Mouse (Mus musculus) urinary bladder, postnatal 4 days (tissue): ENCODE data around the gene Gcdh.
"Not testable (repeated sequence)": the region's sequence is repeated elsewhere in the genome, so short reads cannot be mapped to it uniquely, and the experiment has no call there.

Source experiments
- DNase-seq, 2 experiments: peaks; one replicate each; pipeline ENCODE4 v3.0.0; 2021 to 2022; ENCODE audit warnings: low spot score in 2 of 2

The Gcdh gene

DNA sequence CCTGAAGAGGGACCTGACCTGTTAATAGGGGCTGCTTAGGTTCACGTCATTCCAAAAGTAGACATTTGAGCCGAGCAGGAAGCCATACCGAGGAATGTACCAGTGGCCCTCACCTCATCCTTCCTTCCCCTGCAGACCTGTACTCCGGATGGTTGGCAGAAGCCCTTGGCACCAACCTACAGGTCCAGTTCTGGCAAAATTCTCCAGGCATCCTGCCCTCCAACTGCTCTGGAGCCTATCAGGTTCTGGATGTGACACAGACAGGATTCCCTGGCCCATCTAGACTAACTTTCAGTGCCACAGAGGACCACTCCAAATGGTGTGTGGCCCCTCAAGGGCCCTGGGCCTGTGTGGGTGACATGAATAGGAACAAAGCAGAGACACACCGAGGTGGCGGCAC is 16.8 kb upstream of the Gcdh start:
- no peak for DNase-seq

DNA sequence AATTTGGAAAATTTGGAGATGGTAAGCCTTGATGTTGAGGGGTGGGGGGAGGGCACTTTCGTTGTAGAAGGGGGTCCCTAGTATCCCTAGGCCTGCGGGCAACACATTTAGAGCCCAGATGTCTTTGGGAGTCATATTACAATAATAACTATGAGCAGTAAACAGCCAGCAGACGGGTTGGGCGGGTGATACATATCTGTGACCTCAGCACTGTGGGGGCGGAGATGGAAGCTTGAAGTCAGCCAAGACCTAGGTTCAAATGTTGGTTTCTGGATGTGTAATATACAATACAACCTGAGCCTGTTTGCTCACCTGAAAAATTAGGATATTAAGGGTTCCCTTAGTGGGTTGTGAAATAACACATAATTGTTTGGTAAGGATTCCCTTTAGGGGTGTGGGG is 16.2 kb upstream of the Gcdh start:
- no peak for DNase-seq

DNA sequence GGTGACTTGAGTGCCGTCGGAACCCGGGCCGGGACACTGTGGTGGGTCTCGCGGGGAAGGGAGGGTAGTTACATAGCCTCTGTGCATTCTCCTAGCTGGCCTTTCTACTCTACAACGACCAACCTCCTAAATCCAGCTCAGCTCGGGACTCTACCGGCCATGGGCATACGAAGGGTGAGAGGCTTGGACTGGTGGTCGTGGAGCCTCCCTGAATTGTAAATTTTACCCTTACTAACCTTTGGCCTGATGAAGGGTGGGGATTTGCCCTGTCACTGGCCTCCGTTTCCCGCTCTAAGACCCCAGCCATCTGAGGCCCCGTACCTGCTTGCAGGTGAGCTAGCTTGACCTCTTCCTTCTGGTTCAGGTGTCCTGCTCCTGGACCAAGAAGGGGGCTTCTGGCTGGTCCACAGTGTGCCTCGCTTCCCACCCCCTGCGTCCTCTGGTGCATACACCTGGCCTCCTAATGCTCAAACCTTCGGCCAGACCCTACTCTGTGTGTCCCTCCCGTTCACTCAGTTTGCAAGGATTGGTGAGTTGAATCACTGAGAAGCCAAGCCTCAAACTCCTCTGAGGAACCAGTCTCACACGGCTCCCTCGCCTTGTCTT is 15.5 kb upstream of the Gcdh start:
- no peak for DNase-seq

DNA sequence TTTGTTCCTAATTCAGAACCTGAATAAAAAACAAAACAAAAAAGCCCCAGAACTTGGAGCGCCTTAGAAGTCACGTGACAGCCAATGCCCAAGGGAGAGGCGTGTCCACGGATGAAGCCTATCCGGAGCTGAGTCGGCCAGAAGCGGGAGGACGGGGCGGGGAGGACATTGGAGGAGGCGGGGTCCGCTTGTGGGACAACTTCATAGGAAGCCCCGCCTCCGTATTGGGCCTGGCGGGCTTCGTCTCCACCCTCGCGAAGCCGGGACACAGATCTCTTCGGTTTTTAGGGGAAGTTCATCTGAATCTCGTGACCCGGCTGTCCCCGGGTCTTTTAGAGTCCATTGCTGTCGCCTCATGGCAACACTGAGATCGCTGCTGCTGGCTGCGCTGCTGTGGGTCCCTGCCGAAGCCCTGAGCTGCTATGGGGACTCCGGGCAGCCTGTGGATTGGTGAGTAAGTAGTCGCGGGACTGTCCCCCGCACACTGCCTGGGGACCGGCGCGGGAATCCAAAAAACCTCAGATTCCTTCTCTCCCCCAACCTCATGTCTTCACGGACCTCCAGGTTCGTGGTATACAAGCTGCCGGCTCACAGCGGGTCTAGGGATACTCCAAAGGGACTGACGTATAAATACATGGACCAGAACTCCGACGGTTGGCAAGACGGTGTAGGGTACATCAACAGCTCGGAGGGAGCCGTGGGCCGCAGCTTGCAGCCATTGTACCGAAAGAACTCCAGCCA is 14.9 kb upstream of the Gcdh start, which contains the start of gene Dnase2a:
Gene Dnase2a, plus strand, starts transcription at position 140 of the 741 bp plus-strand sequence.
- peak; percentile 93 to 96 for DNase-seq

DNA sequence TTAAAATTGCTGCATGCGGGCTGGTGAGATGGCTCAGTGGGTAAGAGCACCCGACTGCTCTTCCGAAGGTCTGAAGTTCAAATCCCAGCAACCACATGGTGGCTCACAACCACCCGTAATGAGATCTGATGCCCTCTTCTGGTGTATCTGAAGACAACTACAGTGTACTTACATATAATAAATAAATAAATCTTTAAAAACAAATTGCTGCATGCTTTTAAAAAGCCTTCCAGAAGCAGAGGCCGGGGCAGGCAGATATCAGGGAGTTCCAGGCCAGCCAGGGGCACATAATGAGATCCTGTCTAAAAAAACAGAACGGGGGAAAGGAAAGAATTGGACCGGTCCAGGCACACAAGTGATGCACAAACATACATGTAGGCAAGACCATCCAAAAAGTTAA is 14.3 kb upstream of the Gcdh start:
- DNase-seq = not testable (repeated sequence)

DNA sequence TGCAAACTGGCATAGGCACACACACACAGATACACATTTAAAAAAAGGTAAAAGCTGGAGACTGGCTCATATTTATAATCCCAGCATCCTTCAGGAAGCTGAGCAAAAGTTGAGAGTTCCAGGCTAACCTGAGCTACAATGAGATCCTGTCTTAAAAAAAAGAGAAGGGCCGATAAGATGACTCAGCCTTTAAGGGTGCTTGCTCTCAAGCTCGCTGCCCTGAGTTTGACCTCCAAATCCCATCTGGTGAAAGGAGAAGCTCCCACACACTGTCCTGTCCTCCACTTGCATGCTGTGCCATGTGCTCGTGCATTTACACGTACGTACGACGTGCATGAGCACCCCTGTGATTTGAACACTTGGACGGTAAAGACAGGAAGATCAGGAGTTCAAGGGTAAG is 13.8 kb upstream of the Gcdh start:
- no peak for DNase-seq

DNA sequence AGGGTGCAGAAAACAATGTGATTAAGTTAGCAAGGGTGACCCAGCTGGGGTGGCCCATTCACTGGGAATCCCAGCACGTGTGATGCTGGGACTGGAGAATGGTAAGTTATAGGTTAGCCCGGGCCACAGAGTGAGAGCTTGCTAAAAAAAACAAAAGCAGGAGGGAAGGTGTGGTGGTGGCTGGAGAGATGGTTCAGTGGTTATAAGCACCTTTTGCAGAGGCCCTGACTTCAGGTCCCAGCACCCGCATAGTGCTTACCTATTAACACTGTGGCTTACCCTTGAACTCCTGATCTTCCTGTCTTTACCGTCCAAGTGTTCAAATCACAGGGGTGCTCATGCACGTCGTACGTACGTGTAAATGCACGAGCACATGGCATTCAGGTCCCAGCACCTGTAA is 13.3 kb upstream of the Gcdh start:
- DNase-seq = no peak

DNA sequence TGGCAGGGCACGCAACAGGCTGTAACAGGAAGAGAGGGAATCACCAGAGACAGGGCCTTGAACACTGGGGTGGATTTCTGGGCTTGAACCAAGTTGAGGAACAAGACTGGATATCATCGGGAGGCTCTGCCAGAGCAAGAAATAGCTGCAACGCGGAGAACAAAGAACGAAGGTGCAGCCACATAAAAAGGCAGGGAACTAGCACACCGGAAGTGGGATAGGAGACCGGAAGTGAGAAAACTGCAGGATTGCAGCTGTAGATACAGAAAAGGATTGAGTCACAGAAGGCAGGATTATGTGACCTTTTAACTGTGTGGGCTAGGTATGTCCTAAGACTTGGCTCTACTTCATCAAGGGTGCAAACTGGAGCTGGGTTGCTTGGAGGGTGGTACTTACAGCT is 10.6 kb upstream of the Gcdh start:
- DNase-seq = no peak

DNA sequence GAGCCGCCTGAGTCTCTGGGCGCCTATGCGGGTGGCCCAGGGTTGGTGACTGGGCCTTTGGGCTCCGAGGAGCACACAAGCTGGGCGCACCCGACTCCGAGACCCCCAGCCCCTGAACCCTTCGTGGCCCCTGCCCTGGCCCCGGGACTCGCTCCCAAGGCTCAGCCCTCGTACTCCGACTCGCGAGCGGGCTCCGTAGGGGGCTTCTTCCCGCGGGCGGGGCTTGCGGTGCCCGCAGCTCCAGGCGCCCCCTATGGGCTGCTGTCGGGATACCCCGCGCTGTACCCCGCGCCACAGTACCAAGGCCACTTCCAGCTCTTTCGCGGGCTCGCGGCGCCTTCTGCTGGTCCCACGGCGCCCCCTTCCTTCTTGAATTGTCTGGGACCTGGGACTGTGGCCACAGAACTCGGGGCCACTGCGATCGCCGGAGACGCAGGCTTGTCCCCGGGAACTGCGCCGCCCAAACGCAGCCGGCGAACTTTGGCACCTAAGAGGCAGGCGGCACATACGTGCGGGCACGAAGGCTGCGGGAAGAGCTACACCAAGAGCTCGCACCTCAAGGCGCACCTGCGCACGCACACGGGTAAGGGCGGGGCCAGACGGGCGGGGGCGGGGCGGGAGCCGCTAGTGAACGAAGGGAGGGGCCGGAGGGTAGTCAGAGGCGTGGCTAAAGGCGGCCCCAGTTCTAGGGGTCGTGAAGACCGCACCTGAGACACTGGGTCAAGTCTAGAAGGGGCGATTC is 9.4 kb upstream of the Gcdh start:
- DNase-seq = peak; percentile 87 to 92

DNA sequence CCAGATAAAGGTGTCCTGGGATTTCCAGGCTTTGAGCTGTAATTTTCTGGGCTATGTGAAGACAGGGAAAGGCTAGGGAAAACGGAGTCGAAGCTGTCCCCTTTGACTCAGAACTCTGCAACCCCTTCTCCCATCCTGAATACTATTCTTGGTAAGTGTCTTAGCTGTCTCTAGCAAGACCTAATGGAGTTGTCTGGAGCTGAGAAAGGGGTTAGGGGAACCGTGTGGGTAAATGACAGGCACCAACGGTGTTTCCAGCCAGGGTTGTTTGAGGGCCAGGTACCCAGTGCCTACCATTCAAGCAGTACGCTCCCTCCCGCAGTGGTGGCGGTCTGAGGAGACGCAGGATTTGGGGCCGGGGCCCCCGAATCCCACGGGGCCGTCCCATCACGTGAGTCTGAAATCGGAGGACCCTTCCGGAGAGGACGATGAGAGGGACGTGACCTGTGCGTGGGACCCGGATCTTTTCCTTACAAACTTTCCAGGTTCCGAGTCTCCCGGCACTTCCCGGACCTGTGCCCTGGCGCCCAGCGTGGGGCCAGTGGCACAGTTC is 8.7 kb upstream of the Gcdh start:
- DNase-seq = no peak

DNA sequence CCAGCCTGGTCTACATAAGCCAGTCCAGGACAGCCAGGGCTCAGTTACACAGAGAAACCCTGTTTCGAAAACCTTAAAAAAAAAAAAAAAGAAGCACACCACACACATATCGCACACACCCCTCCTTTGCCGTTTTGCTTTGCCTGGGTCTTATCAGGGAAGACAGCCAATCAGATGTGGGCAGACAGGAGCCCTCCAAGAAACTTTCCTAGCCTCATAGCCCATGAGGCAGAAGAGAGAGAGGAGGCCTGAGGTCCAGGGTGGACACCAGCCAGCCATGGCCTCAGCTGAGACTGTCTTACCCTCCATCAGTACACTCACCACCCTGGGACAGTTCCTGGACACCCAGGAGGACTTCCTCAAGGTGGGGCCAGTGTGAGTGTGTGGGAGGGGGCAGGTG is 8.0 kb upstream of the Gcdh start, which contains the start of gene Klf1:
Gene Klf1, plus strand, starts transcription at position 177 of the 400 bp plus-strand sequence.
- no peak for DNase-seq

DNA sequence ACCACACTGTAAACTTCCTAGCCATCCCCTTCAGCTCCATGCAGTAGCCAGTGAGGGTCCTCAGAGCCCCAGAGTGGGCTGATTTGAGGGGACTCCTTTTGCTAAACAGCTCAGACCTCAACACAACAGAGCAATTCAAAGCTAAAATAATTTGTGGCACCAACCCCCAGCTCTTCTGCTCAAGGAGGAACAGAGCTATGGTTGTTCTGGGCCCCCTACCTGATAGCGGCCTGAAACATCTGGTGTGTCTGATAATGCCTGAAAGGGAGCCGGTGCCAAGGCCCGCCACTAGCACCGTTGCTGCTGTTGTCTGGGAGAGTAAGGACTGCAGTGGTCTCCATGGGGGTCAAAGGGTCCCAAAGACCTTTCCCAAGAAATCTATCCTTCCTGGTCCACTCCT is 7.3 kb upstream of the Gcdh start:
- no peak for DNase-seq

DNA sequence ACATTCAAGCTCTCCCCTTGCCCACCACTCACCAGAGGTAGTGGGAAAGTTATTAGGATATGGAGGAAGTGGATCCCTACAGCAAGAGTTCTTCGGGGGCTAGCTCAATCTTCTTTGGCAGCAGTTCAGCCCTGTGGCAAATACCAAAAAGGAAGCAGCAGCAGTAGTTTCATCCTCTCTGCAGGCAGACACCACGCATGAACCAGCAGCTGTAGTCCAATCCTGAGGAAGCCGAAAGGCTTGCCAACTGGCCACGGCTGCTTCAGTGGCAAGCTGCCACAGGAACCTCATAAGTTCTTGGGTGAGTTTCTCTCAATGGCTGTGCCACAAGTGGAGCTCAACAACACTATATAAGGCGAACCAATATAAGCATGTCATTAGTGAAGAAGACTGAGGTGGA is 2.2 kb upstream of the Gcdh start:
- DNase-seq = no peak

DNA sequence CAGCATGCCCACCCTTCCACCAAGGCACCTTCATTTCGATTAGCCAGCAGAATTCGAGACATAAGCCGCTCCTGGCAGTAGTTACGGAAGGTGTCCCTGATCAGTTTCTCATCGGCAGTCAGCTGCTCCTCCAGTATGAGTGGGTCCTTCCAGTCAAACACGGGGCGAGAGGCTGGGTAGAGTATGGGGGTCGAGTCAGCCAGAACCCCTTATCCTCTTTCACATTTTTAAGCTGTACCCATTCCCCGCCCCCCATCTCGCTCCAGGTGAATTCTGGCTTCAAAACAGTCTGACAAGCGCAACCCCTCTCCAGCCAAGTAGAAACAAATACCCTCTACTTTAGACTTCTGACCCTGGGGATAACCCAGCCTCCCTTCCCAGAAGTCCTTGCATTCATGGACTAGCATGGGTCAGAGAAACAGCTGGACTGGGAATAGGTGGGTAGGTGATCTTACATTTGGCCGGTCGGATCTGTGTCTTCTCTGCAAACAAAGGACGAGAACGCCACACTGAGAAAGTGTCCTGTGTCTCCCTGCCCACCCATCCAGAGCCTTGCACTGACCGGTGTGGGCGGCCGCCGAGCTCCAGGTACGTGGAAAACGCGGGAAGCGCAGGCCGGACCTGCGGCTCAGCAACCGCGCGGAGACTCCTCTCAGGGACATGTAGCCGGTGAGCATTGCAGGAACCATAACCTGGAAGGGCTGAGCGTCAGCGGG is 570 bp downstream of the Gcdh start:
- no peak for DNase-seq

DNA sequence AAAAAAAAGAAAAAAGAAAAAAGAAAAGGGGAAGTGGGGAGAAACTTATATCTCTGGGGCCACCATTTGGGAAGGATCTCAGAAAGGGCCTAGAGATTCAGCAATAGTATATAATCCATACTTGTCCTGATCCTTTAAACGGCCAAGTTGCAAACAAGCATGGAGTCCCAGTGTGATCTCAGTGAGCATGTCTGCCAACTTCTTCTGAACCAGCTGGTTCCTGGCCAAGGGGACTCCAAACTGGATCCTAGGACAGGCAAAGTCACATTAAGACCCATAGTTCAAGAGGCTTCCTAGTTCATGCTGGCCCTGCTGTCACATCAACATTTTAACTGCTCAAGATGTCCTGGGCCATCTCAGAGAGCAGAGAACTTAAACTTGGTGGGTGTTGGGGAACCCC is 4.6 kb downstream of the Gcdh start:
- no peak for DNase-seq

DNA sequence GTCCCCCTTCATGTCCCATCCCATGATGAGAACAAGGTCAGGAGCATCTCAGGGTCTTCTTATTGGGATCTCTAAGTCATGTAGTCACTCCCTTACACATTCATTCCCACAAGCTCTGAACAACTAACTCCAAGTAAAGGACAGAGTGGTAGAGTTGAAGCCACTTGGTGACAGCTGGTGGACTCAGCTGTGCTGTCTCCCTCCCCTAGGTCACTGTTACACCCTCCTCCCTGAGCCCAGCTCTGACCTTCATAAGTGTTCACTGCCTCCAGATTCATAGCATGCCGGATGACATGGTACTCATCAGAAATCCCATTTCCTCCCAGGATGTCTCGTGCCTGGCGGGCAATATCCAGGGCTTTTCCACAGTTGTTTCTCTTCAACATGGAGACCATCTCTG is 5.4 kb downstream of the Gcdh start:
- DNase-seq = no peak

DNA sequence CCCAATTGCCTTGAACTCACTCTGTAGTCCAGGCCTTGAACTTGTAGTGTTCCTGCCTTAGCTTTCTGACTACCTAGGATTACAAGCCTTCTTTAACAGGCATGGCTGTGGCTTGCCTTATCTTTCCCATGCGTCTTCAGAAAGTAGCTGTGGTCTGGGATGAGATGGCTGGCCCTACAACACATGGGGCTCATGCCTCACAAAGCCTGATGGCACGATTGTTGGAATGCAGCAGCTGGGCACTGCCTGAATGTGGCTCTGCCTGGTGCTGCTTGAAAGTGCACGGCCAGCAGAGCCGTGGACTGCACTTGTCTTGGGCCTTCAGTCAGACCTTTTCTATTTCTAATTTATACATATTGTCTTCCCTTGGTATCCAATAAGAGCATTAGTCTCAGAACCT is 9.0 kb downstream of the Gcdh start:
- DNase-seq = no peak

DNA sequence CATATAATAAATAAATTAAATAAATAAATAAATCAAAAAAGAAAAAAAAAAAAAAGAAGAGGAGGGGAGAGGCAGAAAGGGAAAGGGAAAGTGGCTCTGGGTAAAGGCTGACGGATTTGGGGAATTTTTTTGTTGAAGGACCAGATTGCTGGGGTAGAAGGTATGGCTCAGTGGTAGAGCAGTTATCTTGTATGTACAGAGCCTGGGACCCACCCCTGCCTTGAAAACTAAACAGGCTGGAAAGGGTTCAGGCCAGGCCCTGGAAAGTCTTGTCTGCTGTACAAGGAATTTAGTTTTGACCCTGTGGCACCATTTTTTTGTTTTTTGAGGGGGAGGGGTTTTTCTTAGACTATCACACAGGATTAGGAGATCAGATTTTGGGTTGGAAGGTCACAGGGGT is 14.8 kb downstream of the Gcdh start:
- DNase-seq = no peak

DNA sequence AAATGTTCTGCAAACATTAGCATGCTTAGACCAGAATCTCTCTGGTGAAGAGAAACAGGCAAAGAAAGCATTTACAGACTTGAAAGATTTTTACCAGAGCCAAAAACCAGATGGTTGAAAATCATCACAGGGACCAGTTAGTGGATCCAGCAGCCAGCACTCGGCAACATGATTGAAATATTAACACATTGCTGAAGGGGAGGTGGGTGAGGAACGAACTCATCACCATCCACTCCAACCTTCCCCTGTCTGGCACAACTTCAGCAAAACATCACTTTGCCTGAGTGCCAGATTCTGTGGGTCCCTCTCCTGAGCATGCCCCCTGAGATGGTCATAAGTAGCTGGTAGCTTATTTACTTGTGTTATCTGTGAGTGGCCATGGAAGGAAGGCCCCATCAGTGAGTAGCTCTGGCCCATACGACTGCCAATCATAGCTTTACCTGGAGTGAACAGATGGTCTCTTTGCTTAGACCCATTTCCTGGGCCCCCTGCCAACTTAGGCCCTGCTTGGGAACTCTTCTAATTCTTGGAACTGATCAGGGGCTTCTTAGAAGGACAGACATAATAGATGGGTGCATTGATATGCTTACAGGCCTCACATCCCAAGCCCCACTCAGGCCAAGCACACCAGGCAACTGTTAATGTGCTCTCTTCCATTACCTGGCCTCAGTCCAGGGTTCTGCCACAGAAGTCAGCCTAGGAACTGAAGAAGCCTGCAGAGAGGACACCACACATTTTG is 16.3 kb downstream of the Gcdh start:
- no peak for DNase-seq

DNA sequence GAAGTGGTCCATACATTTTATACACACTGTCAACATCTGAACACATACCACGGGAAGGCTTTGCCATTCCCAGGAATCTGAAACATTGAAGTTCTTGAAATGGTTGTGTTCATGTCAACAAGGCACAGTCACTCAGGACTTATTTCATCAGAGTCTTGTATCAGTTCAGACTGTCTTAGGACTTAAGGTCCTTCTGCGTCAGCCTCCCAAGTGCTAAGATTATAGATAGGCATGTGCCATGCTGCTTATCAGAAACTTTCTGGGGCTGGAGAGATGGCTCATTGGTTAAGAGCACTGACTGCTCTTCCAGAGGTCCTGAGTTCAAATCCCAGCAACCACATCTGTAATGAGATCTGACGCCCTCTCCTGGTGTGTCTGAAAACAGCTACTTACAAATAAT is 19.4 kb downstream of the Gcdh start:
- DNase-seq = no peak

DNA sequence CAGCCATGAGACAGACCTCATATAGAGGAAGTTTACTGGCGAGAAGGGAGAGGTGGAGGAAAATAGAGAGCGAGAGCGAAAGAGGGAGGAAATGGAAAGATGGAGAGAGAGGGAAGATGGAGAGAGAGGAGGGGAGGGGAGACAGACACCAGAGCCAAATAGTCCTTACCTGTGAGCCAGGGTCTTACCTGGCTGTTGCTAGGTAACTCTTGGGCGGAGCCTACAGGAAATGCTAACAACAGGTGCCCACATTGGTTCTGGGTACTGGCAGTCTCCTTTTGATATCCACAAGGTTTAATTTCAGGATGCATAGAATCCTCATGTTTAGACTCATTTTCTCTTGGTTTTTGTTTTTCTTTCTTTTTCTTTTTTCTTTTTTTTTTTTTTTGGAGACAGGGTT is 20.7 kb downstream of the Gcdh start:
- no peak for DNase-seq
